Mouse (Mus musculus): Measurements from ENCODE around the gene Col27a1. TPM values are rescaled to one million over a fixed set of nuclear protein-coding genes. Genes with fewer than 3 reads are reported as not detected.

Col27a1 gene
- total RNA-seq, 2 experiments from 2014 or later = 3.0 to 4.7 TPM

DNA sequence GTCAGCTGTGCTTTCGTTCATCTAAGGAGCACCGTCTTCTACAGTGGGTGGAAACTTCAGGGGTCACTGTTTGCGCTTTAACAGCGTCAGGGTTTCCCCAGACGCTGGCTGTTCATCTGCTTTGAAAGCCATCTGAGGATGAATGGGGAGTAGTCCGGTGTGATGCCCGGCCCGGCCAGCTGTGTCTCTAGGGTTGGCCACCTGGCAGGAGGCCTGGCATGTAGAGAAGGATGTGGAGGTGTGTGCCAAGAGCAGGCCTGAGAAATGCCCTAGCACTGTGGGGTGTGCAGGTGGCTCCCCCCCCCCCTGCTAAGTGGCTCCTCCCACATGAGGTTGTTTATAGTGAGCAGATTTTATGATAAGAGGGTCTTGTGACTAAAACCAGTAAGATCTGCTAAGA, 8.4 kb downstream of the Col27a1 start:
- no peak for DNase-seq (ENCODE audit: extremely low spot score in 1 of 2, low spot score in 1 of 2)

DNA sequence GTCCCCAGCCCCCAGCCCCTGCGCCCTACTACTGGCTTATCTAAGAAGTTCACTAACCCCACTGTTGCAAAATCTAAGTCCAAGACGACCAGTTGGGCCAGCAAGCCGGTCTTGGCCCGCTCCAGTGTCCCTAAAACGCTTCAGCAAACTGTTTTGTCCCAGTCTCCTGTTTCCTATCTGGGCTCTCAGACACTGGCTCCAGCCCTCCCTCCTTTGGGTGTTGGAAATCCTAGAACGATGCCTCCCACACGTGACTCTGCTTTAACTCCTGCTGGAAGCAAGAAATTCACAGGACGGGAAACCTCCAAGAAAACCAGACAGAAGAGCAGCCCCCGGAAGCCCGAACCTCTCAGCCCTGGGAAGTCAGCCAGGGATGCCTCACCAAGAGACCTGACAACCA, 11.6 kb downstream of the Col27a1 start:
- DNase-seq (ENCODE audit: extremely low spot score in 1 of 2, low spot score in 1 of 2) = no peak

DNA sequence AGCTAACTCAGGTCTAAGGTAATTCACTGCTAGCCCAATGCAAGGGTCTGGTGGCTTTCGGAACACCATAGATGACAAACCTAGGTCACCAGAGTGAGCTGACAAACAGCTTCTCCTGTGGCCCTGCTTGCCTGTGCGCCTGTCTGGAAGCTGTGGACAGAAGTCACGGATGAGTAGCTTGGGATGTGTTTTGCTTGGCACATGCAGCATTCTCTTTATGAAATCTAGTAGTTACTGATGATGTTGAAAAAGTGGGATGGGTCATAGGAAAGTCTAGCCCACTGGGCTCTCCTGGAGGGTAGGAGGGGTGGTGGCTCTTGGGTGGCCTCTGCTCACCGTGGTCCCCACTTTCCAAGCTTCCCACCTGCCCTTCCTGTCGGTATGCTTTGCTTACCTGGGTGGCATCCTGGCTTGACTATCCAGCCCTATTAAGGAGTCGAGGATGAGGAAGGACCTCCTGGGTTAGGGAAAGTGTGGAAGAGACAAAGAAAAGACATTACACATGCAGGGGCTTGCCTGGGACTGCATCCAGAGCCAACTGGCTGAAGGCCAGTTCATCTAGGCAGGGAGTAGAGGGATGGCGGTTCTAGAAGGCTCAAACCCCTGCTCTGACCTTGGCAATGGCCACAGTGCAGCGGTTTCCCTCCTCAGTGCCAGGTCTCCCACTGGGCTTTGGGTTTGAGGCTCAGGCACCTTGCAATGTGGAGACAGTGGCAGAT, 12.5 kb downstream of the Col27a1 start:
- no peak for DNase-seq (ENCODE audit: extremely low spot score in 1 of 2, low spot score in 1 of 2)

DNA sequence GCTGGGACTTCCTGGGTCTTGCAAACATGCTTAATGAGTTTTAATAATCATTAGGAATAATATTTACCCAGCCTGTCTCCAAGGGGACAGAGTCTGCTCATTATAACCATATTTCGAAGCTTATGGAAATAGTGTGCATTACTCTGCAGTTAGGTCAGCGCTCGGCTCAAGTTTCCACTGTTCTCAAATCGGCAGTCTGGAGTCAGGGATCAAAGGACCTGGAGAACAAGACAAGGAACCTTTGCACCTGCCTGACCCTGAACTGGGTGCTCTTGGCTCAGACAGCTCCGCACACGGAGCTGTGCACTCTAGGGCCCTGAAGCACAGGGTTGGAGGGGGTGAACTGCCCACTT, 13.1 kb downstream of the Col27a1 start:
- no peak for DNase-seq (ENCODE audit: extremely low spot score in 1 of 2, low spot score in 1 of 2)

DNA sequence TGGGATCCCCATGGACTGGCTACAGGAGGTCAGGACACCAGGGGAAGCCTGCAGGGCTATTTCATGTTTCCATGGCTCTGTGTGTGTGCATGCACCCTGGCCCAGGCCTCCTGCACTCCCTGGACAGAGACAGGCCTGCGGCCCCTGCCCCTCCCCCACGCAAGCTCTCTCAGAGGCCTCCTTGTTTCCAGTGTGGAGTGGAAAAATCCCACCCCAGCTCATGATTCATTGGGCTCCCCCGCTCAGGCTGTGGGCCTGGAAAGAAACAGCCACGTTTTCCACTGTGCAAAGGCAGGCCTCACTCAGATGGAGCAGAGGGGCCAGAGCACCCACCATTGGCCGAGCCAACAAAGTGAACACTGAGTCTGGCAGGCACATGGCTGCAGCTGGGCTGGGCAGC, 15.1 kb downstream of the Col27a1 start:
- DNase-seq (ENCODE audit: extremely low spot score in 1 of 2, low spot score in 1 of 2) = peak in 1 of 2 experiments; percentile 51

DNA sequence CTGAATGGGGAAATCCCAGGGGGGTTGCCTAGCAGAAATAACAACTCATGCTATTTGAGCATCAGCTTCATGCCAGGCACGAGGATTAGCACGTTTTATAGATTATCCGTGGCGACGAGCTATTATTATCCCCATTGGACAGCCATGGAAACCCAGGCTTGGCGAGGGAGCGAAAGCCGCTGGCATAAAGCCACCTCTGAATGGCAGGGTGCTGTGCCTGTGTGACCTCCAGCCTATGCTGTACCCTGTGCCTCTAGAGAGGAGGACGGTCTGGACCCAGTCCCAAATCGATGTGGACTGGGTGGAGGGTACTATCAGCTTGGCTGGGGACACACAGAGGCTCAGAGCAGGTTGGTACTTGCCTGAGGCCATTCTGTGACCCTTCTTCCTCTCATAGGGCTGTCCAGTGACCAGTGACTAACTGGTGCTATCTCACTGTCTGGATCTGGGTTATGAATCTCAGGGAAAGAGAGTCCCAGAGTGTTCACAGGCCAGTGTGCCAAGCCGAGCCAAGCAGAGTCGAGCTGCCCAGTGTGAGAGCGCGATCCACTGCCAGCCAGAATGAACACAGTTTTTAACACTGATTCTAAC, 16.3 kb downstream of the Col27a1 start:
- DNase-seq (ENCODE audit: extremely low spot score in 1 of 2, low spot score in 1 of 2) = no peak

DNA sequence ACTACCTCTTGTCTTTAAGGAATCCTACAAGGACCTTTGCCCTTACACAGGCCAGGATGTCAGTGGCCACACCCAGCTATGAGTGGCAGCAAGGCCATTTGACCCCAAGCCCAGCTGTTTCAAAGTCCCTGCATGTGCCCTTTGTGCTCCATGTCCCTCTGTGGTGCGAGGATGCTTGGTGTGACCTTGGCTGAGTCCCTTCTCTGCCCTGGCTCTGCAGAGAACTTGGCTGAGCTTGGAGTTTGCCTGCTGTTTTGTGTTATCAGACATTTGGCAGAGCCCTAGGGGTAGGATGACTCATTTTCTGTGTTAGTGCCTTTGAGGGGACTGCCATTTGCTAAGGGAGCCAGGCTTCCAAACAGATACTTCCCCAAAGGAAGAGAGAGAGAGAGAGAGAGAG, 17.3 kb downstream of the Col27a1 start:
- no peak for DNase-seq (ENCODE audit: extremely low spot score in 1 of 2, low spot score in 1 of 2)

DNA sequence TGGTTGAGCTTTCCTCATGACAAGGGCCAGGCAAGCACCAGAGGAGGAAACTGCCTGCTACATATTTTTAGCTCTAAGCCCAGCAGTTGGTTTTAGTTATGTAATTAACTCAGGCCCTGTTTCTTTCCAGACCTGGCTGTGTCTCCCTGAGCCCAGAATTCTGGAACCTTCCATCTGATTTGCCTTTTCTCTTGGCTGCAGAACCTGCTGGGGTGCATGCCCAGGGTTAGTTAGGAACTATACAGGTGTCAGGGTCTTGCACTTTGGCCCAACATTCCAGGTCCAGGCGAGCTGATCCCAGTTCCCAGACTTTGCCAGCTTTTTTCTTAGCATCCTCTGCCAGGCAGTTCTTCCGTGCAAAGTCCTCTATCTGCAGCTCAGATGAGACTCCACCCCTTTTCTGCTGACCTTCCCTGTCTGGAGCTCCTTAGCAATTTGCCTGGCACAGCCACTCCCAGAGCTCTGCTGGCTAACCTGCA, 18.8 kb downstream of the Col27a1 start:
- no peak for DNase-seq (ENCODE audit: extremely low spot score in 1 of 2, low spot score in 1 of 2)

DNA sequence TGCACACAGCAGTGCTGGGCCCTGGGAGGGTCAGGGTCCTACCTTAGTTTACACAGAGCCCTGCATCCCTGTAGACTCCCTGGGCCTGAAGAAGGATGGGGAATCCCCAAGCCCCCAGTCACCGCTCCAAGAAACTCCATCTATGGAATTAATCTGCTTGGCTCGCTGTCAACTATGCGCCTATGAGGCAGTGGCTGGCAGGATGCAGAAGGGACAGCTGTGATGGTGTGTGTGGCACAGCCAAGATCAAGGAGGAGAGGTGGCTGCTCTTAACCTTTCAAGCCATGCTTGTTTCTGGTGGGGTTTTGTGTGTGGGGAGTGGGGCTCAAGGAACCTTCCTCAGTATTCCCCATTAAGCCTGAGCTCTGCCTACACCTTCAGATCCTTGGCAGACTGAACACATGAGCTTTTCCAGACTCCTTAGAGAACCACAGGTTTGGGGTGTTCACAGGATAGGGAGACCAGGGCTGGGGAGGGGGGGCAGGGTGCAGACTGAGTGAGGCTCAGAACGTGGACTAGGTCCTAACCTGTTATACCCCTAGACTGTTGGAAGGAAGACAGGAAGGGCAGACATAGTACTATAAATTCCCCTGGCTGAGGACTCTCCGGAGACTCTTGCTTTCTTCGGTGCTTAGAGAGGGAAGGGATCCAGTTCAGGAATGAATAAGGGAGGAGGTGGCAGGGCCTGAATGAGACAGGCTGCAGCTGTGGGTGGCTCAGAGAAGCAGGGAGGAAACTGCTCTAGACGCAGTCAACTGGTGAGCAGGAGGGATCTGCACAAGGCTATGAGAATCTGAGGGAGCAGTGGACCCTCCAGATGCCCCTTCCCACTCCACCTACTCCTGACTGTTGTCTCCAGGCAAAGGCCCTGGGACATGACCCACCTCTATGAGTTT, 20.0 kb downstream of the Col27a1 start:
- no peak for DNase-seq (ENCODE audit: extremely low spot score in 1 of 2, low spot score in 1 of 2)

DNA sequence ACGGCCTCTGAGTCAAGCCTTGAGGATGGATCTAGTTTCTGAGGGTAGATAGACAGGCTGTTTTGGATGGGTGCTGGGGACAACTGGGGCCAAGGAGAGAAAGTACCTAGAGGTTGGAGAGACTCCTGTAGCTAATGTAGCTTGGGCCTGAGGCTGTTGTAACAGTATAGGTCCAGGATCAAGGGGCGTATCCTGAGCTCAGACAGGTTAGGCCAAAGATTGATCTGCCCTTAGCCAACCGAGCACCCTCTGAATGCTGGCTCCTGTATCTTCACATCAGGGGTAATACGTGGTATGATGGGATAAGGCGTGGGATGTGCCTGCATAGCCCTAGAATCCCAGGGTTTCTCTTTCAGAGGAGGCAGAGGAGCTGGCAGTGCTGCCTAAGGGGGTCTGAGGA, 21.0 kb downstream of the Col27a1 start:
- DNase-seq (ENCODE audit: extremely low spot score in 1 of 2, low spot score in 1 of 2) = no peak

DNA sequence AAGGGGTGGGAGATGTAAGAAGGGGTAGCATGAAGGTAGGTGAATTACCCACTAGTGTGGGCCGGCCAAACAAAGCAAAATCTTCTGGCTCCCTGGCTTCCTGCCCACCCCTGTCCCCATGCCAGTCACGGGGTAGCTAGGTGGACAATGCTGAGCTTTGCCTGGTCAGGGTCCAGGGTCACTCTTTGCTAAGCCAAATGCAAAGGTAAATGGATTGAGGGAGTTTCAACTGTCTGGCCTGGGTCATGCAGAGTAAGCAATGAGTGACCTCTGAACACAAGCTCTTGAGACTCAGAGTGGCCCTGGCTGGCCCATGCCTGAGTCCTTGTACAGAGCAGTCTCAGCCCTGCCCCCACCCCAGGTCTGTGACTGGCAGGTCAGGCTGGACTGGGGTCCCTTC, 22.4 kb downstream of the Col27a1 start:
- DNase-seq (ENCODE audit: extremely low spot score in 1 of 2, low spot score in 1 of 2) = no peak

DNA sequence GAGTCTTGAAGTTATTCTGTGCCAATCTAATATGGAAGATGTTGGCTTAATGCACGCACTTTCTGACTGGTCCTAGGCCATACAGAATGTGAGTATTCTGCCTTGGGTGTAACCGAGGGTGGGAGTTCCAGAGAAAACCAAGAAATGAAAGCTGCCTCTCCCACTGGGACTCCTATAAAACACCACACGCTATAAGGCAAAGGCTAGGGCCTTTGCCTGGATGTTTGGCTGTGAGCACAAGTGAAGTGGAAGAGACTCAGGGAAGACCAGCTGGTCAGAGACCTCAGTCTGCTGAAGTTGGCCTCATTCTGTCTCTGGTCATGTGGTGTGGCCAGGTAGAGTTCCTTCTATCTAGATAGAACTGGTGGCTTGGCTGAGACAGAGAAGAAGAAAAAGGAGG, 23.4 kb downstream of the Col27a1 start:
- no peak for DNase-seq (ENCODE audit: extremely low spot score in 1 of 2, low spot score in 1 of 2)

DNA sequence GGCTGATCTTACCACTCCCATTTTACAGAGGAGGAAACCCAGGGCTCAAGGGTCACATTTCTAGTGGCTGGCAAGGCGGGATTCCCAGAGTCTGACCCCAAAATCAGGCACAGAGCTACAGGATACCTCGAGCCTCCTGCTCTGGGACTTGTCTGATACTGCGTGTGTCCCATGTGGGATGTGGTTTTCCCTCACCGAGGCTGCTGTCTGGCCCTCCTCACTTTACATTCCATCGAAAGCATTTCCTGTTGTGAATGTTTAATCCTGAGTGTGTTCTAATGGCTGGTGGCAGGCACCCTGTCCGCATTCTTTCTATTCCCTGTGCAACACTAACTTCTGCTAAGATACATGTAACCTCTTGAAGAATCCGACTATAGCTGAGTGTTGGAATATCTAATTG, 24.3 kb downstream of the Col27a1 start:
- no peak for DNase-seq (ENCODE audit: extremely low spot score in 1 of 2, low spot score in 1 of 2)

DNA sequence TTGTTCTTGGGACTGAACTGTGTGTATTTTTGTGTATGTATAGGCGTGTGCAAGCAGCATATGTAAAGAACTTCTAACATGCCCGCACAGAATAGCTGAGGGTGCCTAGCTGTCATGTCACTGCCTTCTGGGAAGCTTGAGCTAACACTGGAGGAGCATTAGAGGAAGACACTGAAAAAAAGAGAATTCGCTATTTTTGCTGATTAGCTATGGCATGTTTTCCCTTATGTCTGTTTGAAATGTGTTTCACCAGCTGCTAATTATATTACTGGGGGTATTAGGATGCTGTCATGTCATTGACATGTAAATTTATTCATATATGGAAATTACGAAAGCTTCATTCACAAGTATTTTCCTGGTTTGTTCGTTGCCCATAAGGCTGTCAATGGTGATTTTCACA, 24.9 kb downstream of the Col27a1 start:
- no peak for DNase-seq (ENCODE audit: extremely low spot score in 1 of 2, low spot score in 1 of 2)

DNA sequence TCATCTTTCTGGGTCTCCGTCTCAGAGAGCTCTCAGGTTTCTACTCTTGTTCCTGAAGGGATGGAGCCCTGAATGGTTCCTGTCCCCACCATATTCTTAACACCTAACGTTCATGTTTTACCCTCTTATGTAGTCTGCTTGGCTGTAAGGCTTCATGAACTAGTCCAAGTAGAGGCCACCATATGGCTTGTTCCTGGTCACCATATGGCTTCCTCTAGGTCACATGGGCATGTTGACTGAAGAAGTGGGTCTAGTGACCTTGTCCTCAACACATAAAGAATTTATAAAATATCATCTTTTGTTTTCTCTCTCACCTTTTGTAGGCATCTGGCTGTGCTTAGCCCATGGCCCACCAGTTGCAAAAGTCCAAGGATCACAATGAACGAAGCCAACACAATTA, 27.2 kb downstream of the Col27a1 start:
- no peak for DNase-seq (ENCODE audit: extremely low spot score in 1 of 2, low spot score in 1 of 2)

DNA sequence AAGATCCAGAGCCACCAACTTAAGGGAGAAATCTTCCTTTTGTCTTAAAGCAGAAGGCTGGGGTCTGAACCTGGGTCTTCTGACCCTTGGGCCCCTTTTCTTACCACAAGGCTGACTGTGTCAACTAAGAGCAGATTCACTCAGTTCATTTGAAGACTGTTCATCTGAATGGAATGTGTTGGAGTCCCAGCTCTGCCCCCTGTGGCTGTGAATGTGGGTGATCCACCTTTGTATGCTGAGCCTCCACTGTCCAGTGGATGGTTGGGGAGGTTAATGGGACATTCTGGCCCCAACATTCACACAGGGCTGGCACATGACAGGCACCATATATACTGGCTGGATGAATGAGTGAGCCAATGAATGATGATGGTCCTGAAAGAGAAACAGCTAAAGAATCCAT, 34.2 kb downstream of the Col27a1 start:
- no peak for DNase-seq (ENCODE audit: extremely low spot score in 1 of 2, low spot score in 1 of 2)

DNA sequence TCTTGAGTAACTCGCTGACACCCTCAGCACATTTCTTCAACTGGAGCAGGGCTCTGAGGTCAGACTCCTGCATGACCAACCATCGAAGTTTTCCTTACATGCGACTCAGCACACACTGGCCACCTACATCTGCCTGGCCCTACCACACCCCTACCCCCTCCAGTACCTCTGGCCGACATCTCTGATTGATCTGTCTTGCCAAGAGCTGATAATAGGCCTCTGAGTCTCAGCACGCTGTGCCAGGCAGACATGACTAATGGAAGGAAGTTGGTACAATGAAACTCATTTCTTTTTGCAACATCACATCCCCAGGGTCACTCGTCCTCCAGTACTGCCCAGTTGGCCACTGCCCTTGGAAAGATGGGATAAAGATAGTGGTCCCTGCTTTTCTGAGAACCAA, 35.1 kb downstream of the Col27a1 start:
- no peak for DNase-seq (ENCODE audit: extremely low spot score in 1 of 2, low spot score in 1 of 2)

DNA sequence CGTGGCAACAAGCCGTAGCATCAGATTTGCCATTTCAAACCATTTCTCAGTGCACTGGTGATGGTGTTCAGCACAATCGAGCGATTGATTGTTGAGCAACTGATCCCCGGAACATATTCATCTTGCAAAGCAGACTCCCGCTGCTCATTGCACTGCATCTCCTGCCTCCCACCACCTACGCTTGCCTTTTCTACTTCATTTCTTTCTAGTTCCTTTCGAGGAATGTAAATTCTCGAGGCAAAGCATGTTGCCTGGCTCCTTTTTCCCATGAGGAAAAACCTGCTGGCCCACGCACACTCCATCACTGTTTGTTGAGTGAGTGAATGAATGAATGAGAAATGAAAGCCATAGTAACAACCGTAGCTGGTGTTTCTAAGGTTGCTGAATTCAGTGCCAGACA, 38.0 kb downstream of the Col27a1 start:
- no peak for DNase-seq (ENCODE audit: extremely low spot score in 1 of 2, low spot score in 1 of 2)

DNA sequence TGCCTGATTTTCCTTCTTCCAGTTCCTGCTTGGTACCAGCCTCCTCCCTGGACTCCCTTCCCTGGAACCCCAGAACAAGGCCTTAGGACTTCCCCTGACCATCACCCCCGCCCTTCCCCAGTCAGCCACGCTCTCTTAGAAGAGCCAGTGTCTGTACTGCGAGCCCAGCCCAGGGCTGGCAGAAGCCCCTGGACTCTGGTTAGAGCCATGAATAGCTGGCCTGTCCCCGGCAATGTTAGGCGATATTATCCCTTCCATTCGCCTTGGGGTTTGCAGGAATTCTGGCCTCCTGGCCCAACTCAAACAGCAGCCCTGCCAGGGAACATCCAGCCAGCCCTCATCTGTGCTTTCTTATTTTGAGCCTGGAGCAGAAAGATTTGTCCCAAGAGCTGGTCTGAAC, 39.9 kb downstream of the Col27a1 start:
- peak in 1 of 2 experiments; percentile 9 for DNase-seq (ENCODE audit: extremely low spot score in 1 of 2, low spot score in 1 of 2)

DNA sequence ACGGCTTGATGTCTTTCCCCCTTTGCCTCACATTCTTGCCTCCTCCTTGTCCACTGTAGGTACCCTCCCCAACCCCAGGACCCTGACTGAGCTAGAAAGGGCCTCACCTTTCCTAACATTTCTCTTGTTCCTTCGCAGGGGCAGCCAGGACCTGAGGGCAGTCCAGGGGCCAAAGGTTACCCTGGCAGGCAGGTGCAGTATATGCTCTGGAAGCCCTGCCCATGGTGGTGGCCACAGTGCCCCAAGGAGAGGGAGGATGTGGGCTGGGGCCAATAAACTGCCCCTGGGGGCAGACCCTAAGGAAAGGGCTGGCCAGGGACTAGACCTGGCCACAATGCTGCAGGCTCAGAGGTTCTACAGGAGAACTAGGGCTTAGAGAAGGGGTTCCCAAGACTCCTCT, 40.3 kb downstream of the Col27a1 start:
- no peak for DNase-seq (ENCODE audit: extremely low spot score in 1 of 2, low spot score in 1 of 2)

DNA sequence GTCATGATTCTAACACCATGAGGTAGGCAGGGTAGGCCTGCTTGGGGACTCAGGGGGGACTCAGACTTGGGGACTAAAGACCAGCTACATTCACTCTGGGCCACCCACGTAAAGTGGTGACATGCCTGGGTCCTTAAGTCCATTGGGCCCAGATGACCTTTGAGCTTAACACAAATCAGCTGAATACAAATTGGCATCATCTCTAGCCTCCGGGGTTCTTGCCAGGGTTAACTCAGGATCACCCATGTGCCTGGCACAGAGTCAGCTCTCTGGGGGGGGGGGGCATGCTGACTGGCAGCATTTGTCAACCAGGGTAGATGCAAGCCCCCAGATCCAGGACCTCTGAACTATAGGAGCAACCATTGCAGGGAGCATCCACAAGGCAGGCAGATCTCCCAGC, 42.6 kb downstream of the Col27a1 start:
- no peak for DNase-seq (ENCODE audit: extremely low spot score in 1 of 2, low spot score in 1 of 2)

DNA sequence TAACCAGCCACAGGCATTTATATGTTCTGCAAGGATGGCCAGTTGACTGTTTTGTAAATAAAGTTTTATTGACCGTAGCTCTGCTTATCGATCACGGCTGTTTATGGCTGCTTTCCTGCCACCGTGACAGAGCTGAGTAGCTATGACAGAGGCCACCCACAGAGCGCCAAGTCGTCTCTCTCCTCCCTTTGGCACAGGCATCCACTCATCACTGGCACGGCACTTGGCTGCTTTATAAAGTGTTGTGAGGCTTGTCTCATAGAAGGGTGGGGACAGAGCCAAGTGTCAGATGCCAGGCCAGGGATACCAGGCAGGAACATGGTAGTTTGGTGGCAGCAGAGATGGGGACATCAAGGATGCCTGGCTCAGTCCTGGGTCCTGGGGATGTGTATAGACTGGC, 43.5 kb downstream of the Col27a1 start:
- DNase-seq (ENCODE audit: extremely low spot score in 1 of 2, low spot score in 1 of 2) = no peak

Measured in layer of hippocampus, postnatal 25 days (tissue).